Mouse (Mus musculus) CH12.LX (cell line): ENCODE data around the gene Psip1. TPM values are rescaled to one million over a fixed set of nuclear protein-coding genes. Genes with fewer than 3 reads are reported as not detected.

Experiments
- DNase-seq: peaks from one replicate; pipeline ENCODE4 v3.0.0-alpha.2; 2013; ENCODE audit errors: extremely low read depth
- H3K27ac ChIP-seq: 2 replicates; pipeline ENCODE4 v1.5.1; 2012; ENCODE audit warnings: low read depth, mild to moderate bottlenecking, control low read depth, moderate library complexity; ENCODE audit not compliant: insufficient read depth
- H3K27me3 ChIP-seq: replicated peaks from 2 replicates; pipeline ENCODE3; 2012; ENCODE audit warnings: inconsistent platforms
- H3K36me3 ChIP-seq, 2 experiments: replicated peaks in 1 of 2; 2 replicates each; pipeline versions ENCODE3 to v1.6.1; 2012; ENCODE audit warnings: inconsistent platforms in 1 of 2, low read length in 1 of 2, mild to moderate bottlenecking in 1 of 2, mixed read lengths in 1 of 2, moderate library complexity in 1 of 2; ENCODE audit not compliant: control insufficient read depth in 1 of 2, insufficient read depth in 1 of 2
- H3K4me1 ChIP-seq, 2 experiments: 2 replicates each; pipeline ENCODE4 v1.6.1; 2012; ENCODE audit warnings: inconsistent platforms in 1 of 2, moderate library complexity in 1 of 2; ENCODE audit not compliant: insufficient read depth in 2 of 2, control insufficient read depth in 1 of 2
- H3K4me2 ChIP-seq: 2 replicates; pipeline ENCODE4 v1.6.1; 2012; ENCODE audit warnings: low read depth, mild to moderate bottlenecking, control low read depth; ENCODE audit not compliant: poor library complexity, insufficient read depth, severe bottlenecking
- H3K4me3 ChIP-seq, 3 experiments: fragments of 150-350 bp in 1 of 3; sonication (generic) in 1 of 3; replicated peaks in 1 of 3; 2 replicates each; pipeline versions ENCODE3 to v1.5.1; 2011 to 2012; ENCODE audit warnings: low read depth in 2 of 3, low read length in 2 of 3, mild to moderate bottlenecking in 2 of 3, moderate library complexity in 2 of 3, control low read depth in 1 of 3, improper control_type of control experiment in 1 of 3, inconsistent platforms in 1 of 3, mixed read lengths in 1 of 3; ENCODE audit not compliant: poor library complexity in 1 of 3
- H3K79me2 ChIP-seq: replicated peaks from 2 replicates; pipeline ENCODE4 v1.6.1; 2012; ENCODE audit warnings: mild to moderate bottlenecking, moderate library complexity; ENCODE audit not compliant: control insufficient read depth, poor library complexity, insufficient read depth, severe bottlenecking; ENCODE audit errors: extremely low read depth
- H3K9ac ChIP-seq: 2 replicates; pipeline ENCODE4 v1.6.1; 2012; ENCODE audit warnings: low read depth, mild to moderate bottlenecking, control low read depth, moderate library complexity; ENCODE audit not compliant: insufficient read depth
- H3K9me3 ChIP-seq: replicated peaks from 2 replicates; pipeline ENCODE3; 2012; ENCODE audit warnings: low read length, inconsistent platforms, mixed read lengths
- BHLHE40 ChIP-seq: IDR thresholded peaks from 2 replicates; pipeline ENCODE4 v1.6.1; 2011; ENCODE audit warnings: mild to moderate bottlenecking, low read depth, low read length, improper control_type of control experiment
- CTCF ChIP-seq, 2 experiments: IDR thresholded peaks in 1 of 2; conservative IDR thresholded peaks in 1 of 2; 2 replicates each; pipeline ENCODE4 v1.5.1; 2011 to 2012; ENCODE audit warnings: low read depth in 2 of 2, low read length in 2 of 2, improper control_type of control experiment in 1 of 2, inconsistent platforms in 1 of 2, mild to moderate bottlenecking in 1 of 2, moderate library complexity in 1 of 2
- ELF1 ChIP-seq: IDR thresholded peaks from 2 replicates; pipeline ENCODE4 v1.6.1; 2014; ENCODE audit warnings: low read depth, mild to moderate bottlenecking, inconsistent platforms, low read length, improper control_type of control experiment
- GABPA ChIP-seq: IDR thresholded peaks from 2 replicates; pipeline ENCODE4 v1.6.1; 2012; ENCODE audit warnings: low read depth, low read length, improper control_type of control experiment, inconsistent platforms; ENCODE audit not compliant: insufficient replicate concordance
- IRF4 ChIP-seq: IDR thresholded peaks from 2 replicates; pipeline ENCODE4 v1.6.1; 2014; ENCODE audit warnings: low read depth, mild to moderate bottlenecking, inconsistent platforms, low read length, improper control_type of control experiment
- JUN ChIP-seq: IDR thresholded peaks from 2 replicates; pipeline ENCODE4 v1.6.1; 2011; ENCODE audit warnings: low read depth, mild to moderate bottlenecking, low read length, improper control_type of control experiment, moderate library complexity; ENCODE audit not compliant: insufficient read depth
- MAFK ChIP-seq: IDR thresholded peaks from 2 replicates; pipeline ENCODE4 v1.6.1; 2011; ENCODE audit warnings: low read length, improper control_type of control experiment; ENCODE audit not compliant: insufficient replicate concordance
- MAX ChIP-seq: IDR thresholded peaks from 2 replicates; pipeline ENCODE4 v1.6.1; 2011; ENCODE audit warnings: low read length, improper control_type of control experiment
- MAZ ChIP-seq: IDR thresholded peaks from 2 replicates; pipeline ENCODE4 v1.6.1; 2012; ENCODE audit warnings: low read depth, mild to moderate bottlenecking, inconsistent platforms, low read length, improper control_type of control experiment, moderate library complexity
- NRF1 ChIP-seq: IDR thresholded peaks from 2 replicates; pipeline ENCODE4 v1.6.1; 2014; ENCODE audit warnings: low read depth, mild to moderate bottlenecking, inconsistent platforms, low read length, improper control_type of control experiment, moderate library complexity
- PAX5 ChIP-seq: IDR thresholded peaks from 2 replicates; pipeline ENCODE4 v1.6.1; 2012; ENCODE audit warnings: low read length, inconsistent platforms, mixed read lengths
- RAD21 ChIP-seq: IDR thresholded peaks from 2 replicates; pipeline ENCODE4 v1.6.1; 2011; ENCODE audit warnings: low read depth, mild to moderate bottlenecking, low read length, improper control_type of control experiment, moderate library complexity
- RCOR1 ChIP-seq: conservative IDR thresholded peaks from 2 replicates; pipeline ENCODE4 v1.6.1; 2012; ENCODE audit warnings: low read depth, mild to moderate bottlenecking, inconsistent platforms, low read length, improper control_type of control experiment
- TBP ChIP-seq: conservative IDR thresholded peaks from 2 replicates; pipeline ENCODE4 v1.6.1; 2011; ENCODE audit warnings: low read depth, low read length, improper control_type of control experiment
- USF1 ChIP-seq: IDR thresholded peaks from 2 replicates; pipeline ENCODE4 v1.6.1; 2014; ENCODE audit warnings: low read depth, mild to moderate bottlenecking, inconsistent platforms, low read length, improper control_type of control experiment
- USF2 ChIP-seq: conservative IDR thresholded peaks from 2 replicates; pipeline ENCODE4 v1.6.1; 2011; ENCODE audit warnings: low read depth, low read length, improper control_type of control experiment
- ZC3H11A ChIP-seq: IDR thresholded peaks from 2 replicates; pipeline ENCODE4 v1.6.1; 2012; ENCODE audit warnings: low read depth, mild to moderate bottlenecking, inconsistent platforms, low read length, improper control_type of control experiment
- ZKSCAN1 ChIP-seq: IDR thresholded peaks from 2 replicates; pipeline ENCODE4 v1.6.1; 2012; ENCODE audit warnings: low read depth, inconsistent platforms, low read length, improper control_type of control experiment, borderline replicate concordance
- ZMIZ1 ChIP-seq: IDR thresholded peaks from 2 replicates; pipeline ENCODE4 v1.6.1; 2012; ENCODE audit warnings: low read depth, mild to moderate bottlenecking, inconsistent platforms, low read length, improper control_type of control experiment
- ZNF384 ChIP-seq: IDR thresholded peaks from 2 replicates; pipeline ENCODE4 v1.6.1; 2012; ENCODE audit warnings: low read depth, low read length, improper control_type of control experiment, inconsistent platforms
- dilution Hi-C: fragments of 300-500 bp; cut with MboI; formaldehyde crosslinking; loops from 2 replicates; pipeline ENCODE4 v1.14.3; 2020; ENCODE audit warnings: low sequenced_read_pairs; ENCODE audit not compliant: extremely low pct_unique_long_range_greater_than_20kb, extremely low pct_ligation_motif_present
- in situ Hi-C: fragments of 300-500 bp; cut with MboI; formaldehyde crosslinking; loops from 3 replicates; pipeline ENCODE4 v1.14.3; 2019; ENCODE audit warnings: low sequenced_read_pairs, low pct_ligation_motif_present, low pct_unique_long_range_greater_than_20kb, mixed read lengths
- polyA plus RNA-seq: library from polyadenylated mRNA; unstranded; fragments of >175 nt; gene quantifications from 2 replicates; pipeline ENCODE4 v1.2.1, GENCODE M21; 2012; ENCODE audit warnings: low read depth; ENCODE audit not compliant: insufficient read length
- total RNA-seq, 2 experiments: library from RNA; depleted of rRNA; stranded (reverse); fragments of 300-350 nt in 1 of 2; fragments of >200 nt in 1 of 2; gene quantifications; 2 replicates each; pipeline ENCODE4 v1.2.3; 2012 to 2014

Gene Psip1
- total and polyA plus RNA-seq, 3 experiments: 61.7 to 157 (median 107) TPM

DNA sequence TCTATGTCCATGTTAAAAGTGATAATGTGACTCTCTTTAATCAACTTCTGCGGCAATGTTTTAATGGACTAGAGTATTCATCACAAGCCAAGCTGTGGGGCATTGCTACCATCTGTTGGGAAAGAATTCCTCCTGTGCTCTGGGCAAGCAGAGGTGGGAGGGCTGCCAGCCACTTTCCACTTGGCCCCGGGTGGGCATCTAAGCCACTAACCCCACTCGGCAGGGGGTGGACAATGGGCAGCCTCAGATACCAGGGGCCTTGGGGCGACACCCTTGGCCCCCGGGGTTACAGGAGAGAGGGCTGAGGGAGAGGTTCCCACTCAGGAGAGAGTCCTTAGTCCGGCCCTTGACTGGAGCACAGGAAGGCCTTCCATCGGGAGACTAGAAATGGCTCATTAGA lies 18.6 kb downstream of the Psip1 start:
- no peak overlapping the region for H3K4me3 ChIP-seq
- in situ Hi-C loops: no loop called here
- dilution Hi-C loops: no loop called here

DNA sequence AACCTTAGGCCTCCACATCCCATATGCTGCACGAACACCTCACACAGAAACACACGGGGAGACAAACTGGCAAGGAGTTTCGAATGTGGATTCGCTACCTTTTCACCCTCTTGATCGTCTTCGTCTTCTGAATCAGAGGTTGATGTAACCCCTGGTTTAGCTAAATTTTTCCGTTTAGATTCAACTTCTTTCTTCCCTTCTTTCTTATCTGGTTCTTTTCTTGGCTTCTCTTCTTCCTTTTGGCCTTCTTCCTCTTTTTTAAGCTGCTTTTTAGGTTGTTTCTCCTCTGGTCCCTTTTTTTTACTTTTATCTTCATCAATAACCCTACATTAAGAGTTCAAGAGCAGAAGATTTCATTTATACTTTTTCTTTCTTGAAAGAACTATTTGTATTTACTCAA lies 21.4 kb downstream of the Psip1 start:
- Histone ChIP-seq H3K79me2 (peaks cover 3% of the 10 kb centered on the region; the same call in 1 of the 2 replicates), H3K36me3 (peaks cover 47 to 74% of the 10 kb centered on the region in 2 experiments), H3K4me3 (no peak overlapping the region), H3K27me3 (no peaks in the 10 kb centered on the region), H3K27ac (peak overlapping the region; percentile 16; the same call in 1 of the 2 replicates), H3K9ac (no peak overlapping the region), H3K9me3 (no peaks in the 10 kb centered on the region), H3K4me1 (peaks cover 0 to 27% of the 10 kb centered on the region in 2 experiments; a peak in 2 of 4 replicates), H3K4me2 (no peak overlapping the region)
- TF ChIP-seq ZKSCAN1: no peak
- TF ChIP-seq MAZ: no peak
- no peak for TF ChIP-seq TBP
- no peak for TF ChIP-seq GABPA
- no peak for TF ChIP-seq ELF1
- TF ChIP-seq ZMIZ1: no peak
- TF ChIP-seq RCOR1: no peak
- TF ChIP-seq CTCF (conservative IDR thresholded peaks at IDR 0.05 in 1 of 2, IDR thresholded peaks at IDR 0.05 in 1 of 2; ENCODE audit: low read depth in 2 of 2, low read length in 2 of 2): no peak
- TF ChIP-seq IRF4: no peak
- TF ChIP-seq ZNF384: no peak
- no peak for TF ChIP-seq USF2
- dilution Hi-C loops: no loop called here
- in situ Hi-C loops: no loop called here
- DNase-seq: peak; percentile 13

More for the DNA sequence above, 18.6 kb downstream of the Psip1 start:
- Histone ChIP-seq H3K4me1 (peaks cover 0 to 27% of the 10 kb centered on the region in 2 experiments; a peak in 2 of 4 replicates), H3K4me2 (no peak overlapping the region), H3K9me3 (no peaks in the 10 kb centered on the region), H3K27me3 (no peaks in the 10 kb centered on the region), H3K36me3 (peaks cover 58 to 79% of the 10 kb centered on the region in 2 experiments), H3K9ac (no peak overlapping the region)
- TF ChIP-seq ZNF384 (no peak), JUN (no peak), USF1 (no peak), BHLHE40 (no peak), ZC3H11A (no peak), NRF1 (no peak), PAX5 (no peak), MAFK (no peak), RAD21 (no peak), MAX (no peak)
- TF ChIP-seq, all 38 proteins: peak for 0
- DNase-seq: no peak
- Histone ChIP-seq H3K27ac (no peak overlapping the region), H3K79me2 (peaks cover 5% of the 10 kb centered on the region; the same call in 1 of the 2 replicates)
